Mouse (Mus musculus): ENCODE results near the gene Msi1. TPM values are rescaled to one million over a fixed set of nuclear protein-coding genes. Genes with fewer than 3 reads are reported as not detected.

Gene Msi1
- total and polyA plus RNA-seq, 3 experiments = 3.5 to 5.7 TPM; not detected in 1

GRCm38 (mm10) chr5:115475337-115476106 lies 46.1 kb downstream of the Msi1 start:
- Histone ChIP-seq H3K9me3 (replicated peaks; ENCODE audit: insufficient read depth, low read length) (no peaks in the 10 kb centered on the region), H3K4me3 (ENCODE audit: control insufficient read depth in 1 of 2, insufficient read depth in 1 of 2, low read depth in 2 of 2, low read length in 2 of 2) (no peak overlapping the region), H3K4me1 (ENCODE audit: control insufficient read depth in 1 of 2, insufficient read depth in 2 of 2, low read length in 2 of 2) (peaks cover 0 to 3% of the 10 kb centered on the region in 2 experiments; a peak in 1 of 4 replicates), H3K27ac (ENCODE audit: control insufficient read depth, low read depth, low read length) (no peak overlapping the region), H3K27me3 (ENCODE audit: control insufficient read depth in 1 of 2, insufficient read depth in 2 of 2, low read length in 2 of 2) (no peaks in the 10 kb centered on the region), H3K9ac (ENCODE audit: control insufficient read depth, low read depth, low read length, poor library complexity, severe bottlenecking) (no peak overlapping the region), H3K79me2 (ENCODE audit: control insufficient read depth, insufficient read depth, low read length, poor library complexity) (no peaks in the 10 kb centered on the region), H3K36me3 (ENCODE audit: control insufficient read depth in 1 of 2, insufficient read depth in 2 of 2, low read length in 2 of 2) (no peaks in the 10 kb centered on the region; a peak in 1 of 4 replicates)
- DNase-seq (ENCODE audit: low read depth, low spot score) = no peak
- TF ChIP-seq KAT2A (conservative IDR thresholded peaks at IDR 0.05; ENCODE audit: low read depth, low read length) = no peak
- TF ChIP-seq JUND (IDR thresholded peaks at IDR 0.05; ENCODE audit: low read depth, low read length) = no peak
- no peak for TF ChIP-seq POLR2AphosphoS5 (IDR thresholded peaks at IDR 0.05; ENCODE audit: borderline replicate concordance, low read depth, low read length)
- TF ChIP-seq TBP (IDR thresholded peaks at IDR 0.05; ENCODE audit: low read depth, low read length) = no peak
- TF ChIP-seq GATA1 (IDR thresholded peaks at IDR 0.05; ENCODE audit: low read depth, low read length) = no peak
- TF ChIP-seq ZNF384 (IDR thresholded peaks at IDR 0.05; ENCODE audit: low read depth, low read length) = no peak
- TF ChIP-seq MAFK (IDR thresholded peaks at IDR 0.05; ENCODE audit: borderline replicate concordance, low read depth, low read length) = no peak
- no peak for TF ChIP-seq CHD2 (IDR thresholded peaks at IDR 0.05; ENCODE audit: low read length)

- Histone ChIP-seq H3K27ac (ENCODE audit: control insufficient read depth, low read depth, low read length) (no peak overlapping the region), H3K9me3 (replicated peaks; ENCODE audit: insufficient read depth, low read length) (no peaks in the 10 kb centered on the region), H3K27me3 (ENCODE audit: control insufficient read depth in 1 of 2, insufficient read depth in 2 of 2, low read length in 2 of 2) (no peaks in the 10 kb centered on the region), H3K79me2 (ENCODE audit: control insufficient read depth, insufficient read depth, low read length, poor library complexity) (no peaks in the 10 kb centered on the region), H3K9ac (ENCODE audit: control insufficient read depth, low read depth, low read length, poor library complexity, severe bottlenecking) (no peak overlapping the region), H3K4me1 (ENCODE audit: control insufficient read depth in 1 of 2, insufficient read depth in 2 of 2, low read length in 2 of 2) (peaks cover 0 to 3% of the 10 kb centered on the region in 2 experiments; a peak in 1 of 4 replicates), H3K36me3 (ENCODE audit: control insufficient read depth in 1 of 2, insufficient read depth in 2 of 2, low read length in 2 of 2) (no peaks in the 10 kb centered on the region; a peak in 1 of 4 replicates), H3K4me3 (ENCODE audit: control insufficient read depth in 1 of 2, insufficient read depth in 1 of 2, low read depth in 2 of 2, low read length in 2 of 2) (no peak overlapping the region)
- DNase-seq (ENCODE audit: low read depth, low spot score) = no peak
- no peak for TF ChIP-seq CTCF (IDR thresholded peaks at IDR 0.05 in 2 of 3, conservative IDR thresholded peaks at IDR 0.05 in 1 of 3; ENCODE audit: control insufficient read depth in 1 of 3, insufficient read depth in 1 of 3, low read depth in 2 of 3, low read length in 3 of 3, poor library complexity in 1 of 3, severe bottlenecking in 1 of 3)
- TF ChIP-seq KAT2A (conservative IDR thresholded peaks at IDR 0.05; ENCODE audit: low read depth, low read length) = no peak
- no peak for TF ChIP-seq SIN3A (IDR thresholded peaks at IDR 0.05; ENCODE audit: low read length)
- TF ChIP-seq POLR2AphosphoS5 (IDR thresholded peaks at IDR 0.05; ENCODE audit: borderline replicate concordance, low read depth, low read length) = no peak
- no peak for TF ChIP-seq MAX (IDR thresholded peaks at IDR 0.05; ENCODE audit: low read length)
- no peak for TF ChIP-seq NRF1 (IDR thresholded peaks at IDR 0.05; ENCODE audit: insufficient read depth, low read depth, low read length, poor library complexity, severe bottlenecking)
- no peak for TF ChIP-seq SMC3 (IDR thresholded peaks at IDR 0.05; ENCODE audit: low read depth, low read length)
- TF ChIP-seq ZC3H11A (IDR thresholded peaks at IDR 0.05; ENCODE audit: low read depth, low read length) = no peak
- no peak for TF ChIP-seq TBP (IDR thresholded peaks at IDR 0.05; ENCODE audit: low read depth, low read length)
- no peak for TF ChIP-seq E2F4 (IDR thresholded peaks at IDR 0.05; ENCODE audit: borderline replicate concordance, low read depth, low read length)
Observed at GRCm38 (mm10) chr5:115476107-115476727, 46.8 kb downstream of the Msi1 start.

Measured in MEL (cell line).